Mouse (Mus musculus) left cerebral cortex, adult 18-20 months (tissue): ENCODE measurements around the gene Pfdn2. TPM values are rescaled to one million over a fixed set of nuclear protein-coding genes. Genes with fewer than 3 reads are reported as not detected.

ENCODE experiments used
- DNase-seq, 2 experiments: peaks; one replicate each; pipeline ENCODE4 v3.0.0; 2021 to 2022; ENCODE audit warnings: low spot score in 2 of 2, mixed read lengths in 1 of 2
- total RNA-seq, 2 experiments: library from RNA; stranded (reverse); gene quantifications; 2 replicates each; pipeline ENCODE4 v1.2.3; 2021

Gene Pfdn2
- total RNA-seq, 2 experiments from 2014 or later: 189 to 191 TPM

- no peak for DNase-seq
Observed at GRCm38 (mm10) chr1:171402991-171403390, 57.5 kb downstream of the Pfdn2 start.

GRCm38 (mm10) chr1:171407263-171407662, 61.8 kb downstream of the Pfdn2 start:
- DNase-seq: no peak

Other genes with a start within 250 kb of the Pfdn2 start
- gene Cfap126, start 231.8 kb upstream of the Pfdn2 start, total RNA-seq: under 1 TPM in 1 of 2 experiments, not detected in 1; 0.79 TPM
- gene Sdhc, start 195.1 kb upstream of the Pfdn2 start, total RNA-seq: 100 to 1,000 TPM; 195 to 207 TPM
- not detected for gene Mpz, start 195.0 kb upstream of the Pfdn2 start, total RNA-seq
- gene Pcp4l1, start 149.4 kb upstream of the Pfdn2 start, total RNA-seq: 100 to 1,000 TPM; 114 to 132 TPM
- gene Nr1i3, start 131.7 kb upstream of the Pfdn2 start, total RNA-seq: under 1 TPM; 0.12 to 0.14 TPM
- gene Tomm40l, start 123.2 kb upstream of the Pfdn2 start, total RNA-seq: 10 to 100 TPM; 84.2 to 90.5 TPM
- gene Apoa2, start 120.6 kb upstream of the Pfdn2 start, total RNA-seq: 1 to 10 TPM; 1.8 to 3.1 TPM
- gene Fcer1g, start 111.3 kb upstream of the Pfdn2 start, total RNA-seq: 10 to 100 TPM; 13.7 to 14.7 TPM
- gene Adamts4, start 95.2 kb upstream of the Pfdn2 start, total RNA-seq: 1 to 10 TPM; 5.9 to 8.9 TPM
- gene Ndufs2, start 94.3 kb upstream of the Pfdn2 start, total RNA-seq: 100 to 1,000 TPM; 280 to 286 TPM
- gene B4galt3, start 75.3 kb upstream of the Pfdn2 start, total RNA-seq: 10 to 100 TPM; 64.3 to 71.8 TPM
- 10 to 100 TPM; 26.9 to 27.8 TPM for gene Ppox, start 64.5 kb upstream of the Pfdn2 start, total RNA-seq
- 10 to 100 TPM; 54.5 to 63.0 TPM for gene Usp21, start 57.7 kb upstream of the Pfdn2 start, total RNA-seq
- gene Ufc1, start 50.6 kb upstream of the Pfdn2 start, total RNA-seq: 100 to 1,000 TPM; 104 to 112 TPM
- gene Dedd, start 16.5 kb upstream of the Pfdn2 start, total RNA-seq: 10 to 100 TPM; 43.7 to 43.9 TPM
- 10 to 100 TPM; 43.3 to 47.9 TPM for gene Nit1, start within 50 bp of the Pfdn2 start, total RNA-seq
- gene Klhdc9, start 15.1 kb downstream of the Pfdn2 start, total RNA-seq: 1 to 10 TPM; 7.1 to 8.0 TPM
- gene Nectin4, start 24.4 kb downstream of the Pfdn2 start, total RNA-seq: 1 to 10 TPM; 3.6 to 4.7 TPM
- 1 to 10 TPM; 2.2 to 2.6 TPM for gene Arhgap30, start 43.3 kb downstream of the Pfdn2 start, total RNA-seq
- 100 to 1,000 TPM in 1 of 2 experiments, 10 to 100 TPM in 1; 99.0 to 105 TPM for gene Usf1, start 65.6 kb downstream of the Pfdn2 start, total RNA-seq
- 1 to 10 TPM; 1.4 to 2.3 TPM for gene Tstd1, start 73.2 kb downstream of the Pfdn2 start, total RNA-seq
- gene F11r, start 91.9 kb downstream of the Pfdn2 start, total RNA-seq: 1 to 10 TPM; 4.5 to 5.4 TPM
- 1 to 10 TPM; 5.7 to 5.8 TPM for gene Alyref2, start 157.8 kb downstream of the Pfdn2 start, total RNA-seq
- gene Itln1, start 189.6 kb downstream of the Pfdn2 start, total RNA-seq: not detected
- under 1 TPM in 1 of 2 experiments, not detected in 1; 0.16 TPM for gene Cd244a, start 213.5 kb downstream of the Pfdn2 start, total RNA-seq